Mouse (Mus musculus) lung, postnatal 25 days (tissue): ENCODE data around the gene Slc35c1.

Experiments
- DNase-seq: peaks from one replicate; pipeline ENCODE4 v3.0.0; 2022; ENCODE audit warnings: low spot score

Slc35c1 gene

DNA sequence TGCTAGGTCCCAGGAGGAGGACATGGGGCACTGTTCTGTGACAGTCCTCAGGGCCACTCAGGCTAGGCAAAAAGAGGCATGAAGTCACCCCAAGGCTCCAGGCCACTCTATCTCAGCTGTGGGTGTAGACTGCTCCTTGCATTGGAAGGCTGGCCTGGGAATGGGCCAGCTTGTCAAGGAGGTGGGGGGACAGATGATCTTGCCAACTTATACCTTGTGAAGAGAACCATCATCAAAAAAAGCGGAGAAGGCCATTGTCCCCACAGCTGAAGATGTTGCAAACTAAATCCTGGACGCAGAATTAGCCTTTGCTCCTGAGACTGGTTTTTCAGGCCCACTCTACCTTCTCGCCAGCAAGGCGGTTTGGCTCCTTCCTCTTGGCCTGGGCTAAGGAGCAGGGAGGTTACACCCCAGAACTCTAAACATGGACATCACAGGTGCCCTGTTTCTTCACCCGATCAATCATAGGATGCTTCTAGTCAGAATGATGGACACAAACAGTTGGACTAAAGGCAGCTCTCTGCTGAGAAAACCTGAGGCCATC, 56.5 kb downstream of the Slc35c1 start:
- no peak for DNase-seq
